Mouse (Mus musculus): ENCODE results near the gene Apol9b.

DNA sequence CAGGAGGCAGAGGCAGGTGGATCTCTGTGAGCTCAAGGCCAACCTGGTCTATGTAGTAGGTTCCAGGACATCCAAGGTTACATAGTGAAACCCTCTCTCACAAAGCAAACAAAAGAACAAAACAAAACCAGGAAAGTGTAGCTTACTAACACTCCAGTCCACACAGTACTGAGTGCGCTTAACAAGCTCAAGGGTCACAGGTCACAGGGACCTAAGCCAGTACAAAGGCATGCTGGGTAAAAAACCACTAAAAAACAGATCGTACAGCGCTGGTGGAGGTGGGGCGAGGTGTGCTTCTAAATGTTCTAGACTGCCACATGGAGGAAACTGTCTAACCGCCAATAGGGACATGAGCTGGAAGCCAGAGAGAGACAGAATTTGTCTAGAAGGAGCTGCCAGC is 41.5 kb downstream of the Apol9b start:
- TF ChIP-seq POLR2A (IDR thresholded peaks at IDR 0.05; ENCODE audit: extremely low read depth, insufficient read depth, low read length), result no peak
- TF ChIP-seq CTCF (IDR thresholded peaks at IDR 0.05; ENCODE audit: extremely low read depth, insufficient read depth, low read length), result no peak
